ENCODE assay signal across 9 mouse cellular contexts in genomic region chr5:45494093-45494755, GRCm38 (mm10). TPM values are rescaled to one million over a fixed set of nuclear protein-coding genes. Genes with fewer than 3 reads are reported as not detected.
DNase-seq lines count a peak whose midpoint lies in the region; ATAC-seq and TF ChIP-seq lines count a peak whose summit lies in the region.
"Had no signal": no experiment of that assay in that cellular context is flagged by ENCODE, and none has a peak within 500 bp of the region (broad histone marks: within the 10 kb centered on the region; RNA-seq: fewer than 3 reads in every experiment).

No protein-coding gene starts in this region.

- 43% methylated on average over 9 of the region's 9 CpGs for WGBS in lung, embryonic 14.5 days
- 50% methylated on average over 9 of the region's 9 CpGs for WGBS in heart, embryonic 16.5 days
- WGBS in liver, embryonic 16.5 days (ENCODE audit: insufficient replicate concordance) = 42% methylated on average over 9 of the region's 9 CpGs
- 53% methylated on average over 9 of the region's 9 CpGs for WGBS in stomach, embryonic 16.5 days

- peak overlapping the region; percentile 82; the same call in 1 of the 2 replicates for H3K27ac ChIP-seq in lung, embryonic 14.5 days (ENCODE audit: low read depth)
- no peak overlapping the region for H3K27ac ChIP-seq in heart, embryonic 16.5 days (ENCODE audit: low read length)
- no peak overlapping the region for H3K27ac ChIP-seq in liver, embryonic 16.5 days (ENCODE audit: low read length)
- peak overlapping the region; percentile 85 for H3K27ac ChIP-seq in stomach, embryonic 16.5 days (ENCODE audit: low read length)

- no peak for TF ChIP-seq CTCF in lung, embryonic 14.5 days (IDR thresholded peaks at IDR 0.05; ENCODE audit: low read depth)

- no peak for DNase-seq in lung, embryonic 14.5 days
- DNase-seq in lung, postnatal 4 days = no peak
- no peak for DNase-seq in spleen, adult 12 weeks (ENCODE audit: low spot score)
- DNase-seq in urinary bladder, postnatal 10 days (ENCODE audit: low spot score) = no peak
- DNase-seq in urinary bladder, postnatal 25 days (ENCODE audit: low spot score) = no peak

- peaks cover 39% of the 10 kb centered on the region for H3K36me3 ChIP-seq in lung, embryonic 14.5 days (ENCODE audit: insufficient read depth)
- H3K36me3 ChIP-seq in heart, embryonic 16.5 days (ENCODE audit: control insufficient read depth, insufficient read depth) = peaks cover 10% of the 10 kb centered on the region; the same call in 1 of the 2 replicates
- H3K36me3 ChIP-seq in liver, embryonic 16.5 days (ENCODE audit: control insufficient read depth, insufficient read depth) = no peaks in the 10 kb centered on the region
- peaks cover 15% of the 10 kb centered on the region; the same call in 1 of the 2 replicates for H3K36me3 ChIP-seq in stomach, embryonic 16.5 days (ENCODE audit: control insufficient read depth, insufficient read depth, low read length)

- H3K4me1 ChIP-seq in lung, embryonic 14.5 days (ENCODE audit: insufficient read depth) = no peaks in the 10 kb centered on the region
- peaks cover 10% of the 10 kb centered on the region for H3K4me1 ChIP-seq in heart, embryonic 16.5 days (ENCODE audit: control insufficient read depth, insufficient read depth, low read length)
- H3K4me1 ChIP-seq in liver, embryonic 16.5 days (ENCODE audit: control insufficient read depth, low read depth, low read length) = peaks cover 13% of the 10 kb centered on the region
- peaks cover 12% of the 10 kb centered on the region for H3K4me1 ChIP-seq in stomach, embryonic 16.5 days (ENCODE audit: control insufficient read depth, insufficient read depth, low read length)

- H3K4me3 ChIP-seq in lung, embryonic 14.5 days (ENCODE audit: low read depth, low read length) = peak overlapping the region; percentile 77
- peak overlapping the region; percentile 82 for H3K4me3 ChIP-seq in heart, embryonic 16.5 days (ENCODE audit: low read length)
- H3K4me3 ChIP-seq in liver, embryonic 16.5 days (ENCODE audit: low read depth, low read length) = peak overlapping the region; percentile 72
- peak overlapping the region; percentile 87 for H3K4me3 ChIP-seq in stomach, embryonic 16.5 days (replicated peaks; ENCODE audit: low read length)

- H3K9me3 ChIP-seq in lung, embryonic 14.5 days (ENCODE audit: low read depth, low read length) = no peaks in the 10 kb centered on the region
- H3K9me3 ChIP-seq in heart, embryonic 16.5 days (replicated peaks; ENCODE audit: control insufficient read depth, low read length) = no peaks in the 10 kb centered on the region
- no peaks in the 10 kb centered on the region for H3K9me3 ChIP-seq in liver, embryonic 16.5 days (replicated peaks; ENCODE audit: control insufficient read depth, low read length)
- H3K9me3 ChIP-seq in stomach, embryonic 16.5 days (replicated peaks; ENCODE audit: control insufficient read depth, low read length) = no peaks in the 10 kb centered on the region

- peak overlapping the region; percentile 70 for H3K9ac ChIP-seq in lung, embryonic 14.5 days
- H3K9ac ChIP-seq in heart, embryonic 16.5 days (ENCODE audit: low read length) = peak overlapping the region; percentile 89
- peak overlapping the region; percentile 70 for H3K9ac ChIP-seq in liver, embryonic 16.5 days (ENCODE audit: low read depth, low read length)
- H3K9ac ChIP-seq in stomach, embryonic 16.5 days (ENCODE audit: low read length) = peak overlapping the region; percentile 84

- peak overlapping the region; percentile 87 for H3K4me2 ChIP-seq in lung, embryonic 14.5 days
- peak overlapping the region; percentile 91 for H3K4me2 ChIP-seq in heart, embryonic 16.5 days (ENCODE audit: low read depth, low read length)
- peak overlapping the region; percentile 96 for H3K4me2 ChIP-seq in liver, embryonic 16.5 days (ENCODE audit: low read depth, low read length)
- peak overlapping the region; percentile 92 for H3K4me2 ChIP-seq in stomach, embryonic 16.5 days (ENCODE audit: low read depth, low read length)

- ATAC-seq in lung, embryonic 14.5 days (ENCODE audit: insufficient read depth) = no peak; the same call in 1 of the 2 replicates
- ATAC-seq in heart, embryonic 16.5 days (replicated peaks; ENCODE audit: extremely low read depth, insufficient read depth, low FRiP score) = no peak
- no peak for ATAC-seq in liver, embryonic 16.5 days (ENCODE audit: low read depth)
- no peak for ATAC-seq in stomach, embryonic 16.5 days (ENCODE audit: insufficient read depth, low FRiP score)

- H3K27me3 ChIP-seq in lung, embryonic 14.5 days (ENCODE audit: insufficient read depth, low read length) = no peaks in the 10 kb centered on the region
- 0 out of 2 replicates have a peak, but pooled peaks cover 3% of the 10 kb centered on the region for H3K27me3 ChIP-seq in heart, embryonic 16.5 days (ENCODE audit: control insufficient read depth, insufficient read depth, low read length)
- no peaks in the 10 kb centered on the region for H3K27me3 ChIP-seq in liver, embryonic 16.5 days (ENCODE audit: control insufficient read depth, insufficient read depth, low read depth, low read length)
- no peaks in the 10 kb centered on the region for H3K27me3 ChIP-seq in stomach, embryonic 16.5 days (ENCODE audit: control insufficient read depth, insufficient read depth, low read length)

RNA-seq across cellular contexts. Expression of gene Lap3, which starts 1.1 kb away (rescaled TPM):
- polyA plus RNA-seq in lung, embryonic 14.5 days (2014; fragmentation: Nextera tagmentation; extraction: Ambion mirVana) = 116 and 119 TPM in 2 replicates
- 66.7 and 76.4 TPM in 2 replicates for polyA plus RNA-seq in heart, embryonic 16.5 days (2015; fragmentation: Nextera tagmentation; extraction: Ambion mirVana)
- polyA plus RNA-seq in liver, embryonic 16.5 days (2015; fragmentation: Nextera tagmentation; extraction: Ambion mirVana) = 39.1 and 39.2 TPM in 2 replicates
- polyA plus RNA-seq in stomach, embryonic 16.5 days (2015; fragmentation: Nextera tagmentation; extraction: Ambion mirVana) = 86.7 and 88.2 TPM in 2 replicates

RNA-seq across cellular contexts. Expression of gene Med28, which starts 25.8 kb away (rescaled TPM):
- polyA plus RNA-seq in lung, embryonic 14.5 days (2014; fragmentation: Nextera tagmentation; extraction: Ambion mirVana) = 242 and 243 TPM in 2 replicates
- 169 and 170 TPM in 2 replicates for polyA plus RNA-seq in heart, embryonic 16.5 days (2015; fragmentation: Nextera tagmentation; extraction: Ambion mirVana)
- polyA plus RNA-seq in liver, embryonic 16.5 days (2015; fragmentation: Nextera tagmentation; extraction: Ambion mirVana) = 73.1 and 79.3 TPM in 2 replicates
- polyA plus RNA-seq in stomach, embryonic 16.5 days (2015; fragmentation: Nextera tagmentation; extraction: Ambion mirVana) = 186 and 194 TPM in 2 replicates

RNA-seq across cellular contexts. Expression of gene Clrn2, which starts 40.7 kb away (rescaled TPM):
- not detected in 2 replicates for polyA plus RNA-seq in lung, embryonic 14.5 days (2014; fragmentation: Nextera tagmentation; extraction: Ambion mirVana)
- polyA plus RNA-seq in heart, embryonic 16.5 days (2015; fragmentation: Nextera tagmentation; extraction: Ambion mirVana) = not detected in 2 replicates
- polyA plus RNA-seq in liver, embryonic 16.5 days (2015; fragmentation: Nextera tagmentation; extraction: Ambion mirVana) = not detected in 2 replicates
- polyA plus RNA-seq in stomach, embryonic 16.5 days (2015; fragmentation: Nextera tagmentation; extraction: Ambion mirVana) = not detected in 2 replicates
- polyA plus RNA-seq: spleen, adult 2 months had no signal

RNA-seq across cellular contexts. Expression of gene Qdpr, which starts 44.2 kb away (rescaled TPM):
- polyA plus RNA-seq in lung, embryonic 14.5 days (2014; fragmentation: Nextera tagmentation; extraction: Ambion mirVana) = 117 and 122 TPM in 2 replicates
- 112 and 113 TPM in 2 replicates for polyA plus RNA-seq in heart, embryonic 16.5 days (2015; fragmentation: Nextera tagmentation; extraction: Ambion mirVana)
- polyA plus RNA-seq in liver, embryonic 16.5 days (2015; fragmentation: Nextera tagmentation; extraction: Ambion mirVana) = 103 and 113 TPM in 2 replicates
- 124 and 145 TPM in 2 replicates for polyA plus RNA-seq in stomach, embryonic 16.5 days (2015; fragmentation: Nextera tagmentation; extraction: Ambion mirVana)

Comparison
In these comparisons a context has a peak if more than half of its experiments do, and no peak if none do; other contexts are left out.
1. H3K27ac ChIP-seq: peak in lung, embryonic 14.5 days (single experiment) and stomach, embryonic 16.5 days (single experiment); none in heart, embryonic 16.5 days (single experiment) and liver, embryonic 16.5 days (single experiment).
2. Peak in every context shown above with its lines, with median percentiles within 50 percentile points of each other: H3K4me2 ChIP-seq, H3K4me3 ChIP-seq and H3K9ac ChIP-seq.